Mouse (Mus musculus) lung, embryonic 15.5 days (tissue): ENCODE measurements around the gene Tmem52. TPM values are rescaled to one million over a fixed set of nuclear protein-coding genes. Genes with fewer than 3 reads are reported as not detected.
A peak's percentile ranks its signal among the peaks of the same experiment; 100 is the strongest.

Source experiments
- ATAC-seq: fragments of 200-750 bp; cut with Nextera tagmentation; 2 replicates; pipeline ENCODE4 v1.8.0; 2017; ENCODE audit warnings: moderate number of reproducible peaks, borderline replicate concordance; ENCODE audit not compliant: low FRiP score, low TSS enrichment; ENCODE audit errors: extremely low read depth
- H3K27ac ChIP-seq: fragments of 300-500 bp; sonication (generic); 2 replicates; pipeline ENCODE4 v1.5.1; 2015; ENCODE audit warnings: moderate library complexity, mild to moderate bottlenecking, inconsistent platforms
- H3K27me3 ChIP-seq: fragments of 300-500 bp; sonication (generic); 2 replicates; pipeline ENCODE4 v1.6.1; 2015; ENCODE audit warnings: inconsistent platforms
- H3K36me3 ChIP-seq: fragments of 300-500 bp; sonication (generic); 2 replicates; pipeline ENCODE4 v1.6.1; 2015; ENCODE audit warnings: inconsistent platforms
- H3K4me1 ChIP-seq: fragments of 300-500 bp; sonication (generic); 2 replicates; pipeline ENCODE4 v1.6.1; 2015; ENCODE audit warnings: inconsistent platforms
- H3K4me2 ChIP-seq: fragments of 300-500 bp; sonication (generic); 2 replicates; pipeline ENCODE4 v1.6.1; 2015; ENCODE audit warnings: inconsistent platforms, mild to moderate bottlenecking, moderate library complexity
- H3K4me3 ChIP-seq: fragments of 300-500 bp; sonication (generic); 2 replicates; pipeline ENCODE4 v1.5.1; 2015; ENCODE audit warnings: mild to moderate bottlenecking, inconsistent platforms
- H3K9ac ChIP-seq: fragments of 300-500 bp; sonication (generic); 2 replicates; pipeline ENCODE4 v1.6.1; 2015; ENCODE audit warnings: inconsistent platforms
- H3K9me3 ChIP-seq: fragments of 300-500 bp; sonication (generic); 2 replicates; pipeline ENCODE4 v1.6.1; 2016; ENCODE audit warnings: inconsistent platforms
- WGBS: fragments of 180-500 bp; shearing (Covaris S2); methylation state at CpG from one replicate; pipeline ENCODE4 v1.1.7; 2015; 5-methylcytosine and 5-hydroxymethylcytosine counted together
- polyA plus RNA-seq: library from polyadenylated mRNA; unstranded; fragments of >200 nt; fragmentation: Nextera tagmentation; extraction: Ambion mirVana; gene quantifications from 2 replicates; pipeline ENCODE4 v1.2.1, GENCODE M21; 2015

The Tmem52 gene
- polyA plus RNA-seq, 1 experiment from 2014 or later, result 0.27 TPM

GRCm38 (mm10) chr4:155490990-155491504, 22.1 kb downstream of the Tmem52 start, which contains the start of gene Gnb1:
Gnb1 (plus strand) TSS chr4:155491361.
- peak within 1 kb of the TSS; percentile 89 for H3K27ac ChIP-seq
- H3K4me3 ChIP-seq, result peak within 1 kb of the TSS; percentile 97
- peak within 1 kb of the TSS; percentile 78 for H3K4me2 ChIP-seq
- peaks cover 63% of the 10 kb centered on the region for H3K4me1 ChIP-seq
- no peaks in the 10 kb centered on the region for H3K36me3 ChIP-seq
- ATAC-seq, result peak; percentile 77
- no peaks in the 10 kb centered on the region for H3K27me3 ChIP-seq
- H3K9me3 ChIP-seq, result no peaks in the 10 kb centered on the region
- WGBS, result 0% methylated on average over 40 of the region's 60 CpGs
- H3K9ac ChIP-seq, result peak within 1 kb of the TSS; percentile 99

GRCm38 (mm10) chr4:155491529-155492130, 22.7 kb downstream of the Tmem52 start:
- Histone ChIP-seq H3K36me3 (no peaks in the 10 kb centered on the region), H3K9me3 (no peaks in the 10 kb centered on the region), H3K9ac (peak overlapping the region; percentile 99), H3K27ac (peak overlapping the region; percentile 89), H3K4me1 (peaks cover 63% of the 10 kb centered on the region), H3K27me3 (no peaks in the 10 kb centered on the region), H3K4me3 (peak overlapping the region; percentile 97), H3K4me2 (peak overlapping the region; percentile 78)
- WGBS, result under 1% methylated on average over 34 of the region's 54 CpGs
- peak; percentile 39; the same call in 1 of the 2 replicates for ATAC-seq

GRCm38 (mm10) chr4:155492131-155492633, 23.3 kb downstream of the Tmem52 start:
- Histone ChIP-seq H3K9me3 (no peaks in the 10 kb centered on the region), H3K9ac (peak overlapping the region; percentile 99), H3K4me1 (peaks cover 59% of the 10 kb centered on the region), H3K36me3 (no peaks in the 10 kb centered on the region), H3K4me2 (peak overlapping the region; percentile 78), H3K27me3 (no peaks in the 10 kb centered on the region), H3K27ac (peak overlapping the region; percentile 89), H3K4me3 (peak overlapping the region; percentile 97)
- no peak for ATAC-seq
- WGBS, result under 1% methylated on average over 51 of the region's 51 CpGs

- H3K27me3 ChIP-seq, result no peaks in the 10 kb centered on the region
- no peak overlapping the region for H3K9ac ChIP-seq
- no peak overlapping the region for H3K4me2 ChIP-seq
- H3K4me1 ChIP-seq, result peaks cover 36% of the 10 kb centered on the region
- no peak for ATAC-seq
- H3K27ac ChIP-seq, result no peak overlapping the region
- 66% methylated on average over 4 of the region's 4 CpGs for WGBS
- H3K9me3 ChIP-seq, result no peaks in the 10 kb centered on the region
- no peaks in the 10 kb centered on the region for H3K36me3 ChIP-seq
- no peak overlapping the region for H3K4me3 ChIP-seq
Measured at GRCm38 (mm10) chr4:155494891-155495290, 26.0 kb downstream of the Tmem52 start.

- ATAC-seq, result no peak
- WGBS, result 71% methylated on average over 3 of the region's 3 CpGs
- no peaks in the 10 kb centered on the region for H3K27me3 ChIP-seq
- no peak overlapping the region for H3K27ac ChIP-seq
- no peaks in the 10 kb centered on the region for H3K36me3 ChIP-seq
- no peak overlapping the region for H3K9ac ChIP-seq
- peaks cover 32% of the 10 kb centered on the region for H3K4me1 ChIP-seq
- no peak overlapping the region for H3K4me2 ChIP-seq
- H3K4me3 ChIP-seq, result no peak overlapping the region
- H3K9me3 ChIP-seq, result no peaks in the 10 kb centered on the region
Measured at GRCm38 (mm10) chr4:155497963-155498362, 29.0 kb downstream of the Tmem52 start.

GRCm38 (mm10) chr4:155501126-155501525, 32.2 kb downstream of the Tmem52 start:
- Histone ChIP-seq H3K4me1 (peaks cover 17% of the 10 kb centered on the region; the same call in 1 of the 2 replicates), H3K9ac (no peak overlapping the region), H3K27ac (no peak overlapping the region), H3K36me3 (no peaks in the 10 kb centered on the region; the same call in 1 of the 2 replicates), H3K4me2 (no peak overlapping the region), H3K9me3 (no peaks in the 10 kb centered on the region), H3K4me3 (no peak overlapping the region), H3K27me3 (no peaks in the 10 kb centered on the region)
- no peak for ATAC-seq
- WGBS, result 64% methylated on average over 2 of the region's 2 CpGs

GRCm38 (mm10) chr4:155505067-155505466, 36.2 kb downstream of the Tmem52 start:
- WGBS, result 58% methylated on average over 8 of the region's 8 CpGs
- Histone ChIP-seq H3K9me3 (no peaks in the 10 kb centered on the region), H3K4me2 (no peak overlapping the region)

GRCm38 (mm10) chr4:155505671-155506295, 36.9 kb downstream of the Tmem52 start:
- WGBS, result 72% methylated on average over 5 of the region's 5 CpGs
- Histone ChIP-seq H3K36me3 (no peaks in the 10 kb centered on the region; the same call in 1 of the 2 replicates), H3K4me3 (no peak overlapping the region), H3K9ac (no peak overlapping the region), H3K27ac (no peak overlapping the region), H3K27me3 (no peaks in the 10 kb centered on the region), H3K9me3 (no peaks in the 10 kb centered on the region), H3K4me2 (no peak overlapping the region), H3K4me1 (peaks cover 12% of the 10 kb centered on the region)
- ATAC-seq, result no peak

More at GRCm38 (mm10) chr4:155505067-155505466, 36.2 kb downstream of the Tmem52 start:
- peaks cover 12% of the 10 kb centered on the region; the same call in 1 of the 2 replicates for H3K4me1 ChIP-seq
- H3K4me3 ChIP-seq, result no peak overlapping the region
- H3K27ac ChIP-seq, result no peak overlapping the region
- H3K9ac ChIP-seq, result no peak overlapping the region
- no peaks in the 10 kb centered on the region for H3K27me3 ChIP-seq
- ATAC-seq, result no peak
- no peaks in the 10 kb centered on the region; the same call in 1 of the 2 replicates for H3K36me3 ChIP-seq

- WGBS, result 88% methylated on average over 4 of the region's 4 CpGs
- Histone ChIP-seq H3K27me3 (no peaks in the 10 kb centered on the region), H3K4me1 (peaks cover 6% of the 10 kb centered on the region), H3K9me3 (no peaks in the 10 kb centered on the region), H3K36me3 (no peaks in the 10 kb centered on the region; the same call in 1 of the 2 replicates), H3K9ac (no peak overlapping the region), H3K27ac (no peak overlapping the region), H3K4me2 (no peak overlapping the region), H3K4me3 (no peak overlapping the region)
- no peak for ATAC-seq
Measured at GRCm38 (mm10) chr4:155508614-155509013, 39.7 kb downstream of the Tmem52 start.

- Histone ChIP-seq H3K4me3 (no peak overlapping the region), H3K9ac (no peak overlapping the region), H3K4me2 (no peak overlapping the region), H3K9me3 (no peaks in the 10 kb centered on the region), H3K36me3 (peaks cover 1% of the 10 kb centered on the region; the same call in 1 of the 2 replicates), H3K27ac (no peak overlapping the region), H3K4me1 (no peaks in the 10 kb centered on the region; the same call in 1 of the 2 replicates), H3K27me3 (no peaks in the 10 kb centered on the region)
- 90% methylated on average over 1 of the region's 1 CpGs for WGBS
- no peak for ATAC-seq
Measured at GRCm38 (mm10) chr4:155510981-155511380, 42.1 kb downstream of the Tmem52 start.

GRCm38 (mm10) chr4:155514810-155515209, 45.9 kb downstream of the Tmem52 start:
- no peak overlapping the region for H3K4me3 ChIP-seq
- H3K27me3 ChIP-seq, result no peaks in the 10 kb centered on the region
- H3K4me1 ChIP-seq, result no peaks in the 10 kb centered on the region; the same call in 1 of the 2 replicates
- ATAC-seq, result no peak
- WGBS, result 90% methylated on average over 2 of the region's 2 CpGs
- H3K36me3 ChIP-seq, result peaks cover 11% of the 10 kb centered on the region; the same call in 1 of the 2 replicates
- H3K4me2 ChIP-seq, result no peak overlapping the region
- H3K27ac ChIP-seq, result no peak overlapping the region
- H3K9me3 ChIP-seq, result no peaks in the 10 kb centered on the region
- no peak overlapping the region for H3K9ac ChIP-seq
